Mouse (Mus musculus): ENCODE data around the gene Gm14322. TPM values are rescaled to one million over a fixed set of nuclear protein-coding genes. Genes with fewer than 3 reads are reported as not detected.
"Not testable (repeated sequence)": the region's sequence is repeated elsewhere in the genome, so short reads cannot be mapped to it uniquely, and the experiment has no call there.

The Gm14322 gene
- 10 to 100 TPM; 13.4 to 14.2 TPM for total RNA-seq (2021)

DNA sequence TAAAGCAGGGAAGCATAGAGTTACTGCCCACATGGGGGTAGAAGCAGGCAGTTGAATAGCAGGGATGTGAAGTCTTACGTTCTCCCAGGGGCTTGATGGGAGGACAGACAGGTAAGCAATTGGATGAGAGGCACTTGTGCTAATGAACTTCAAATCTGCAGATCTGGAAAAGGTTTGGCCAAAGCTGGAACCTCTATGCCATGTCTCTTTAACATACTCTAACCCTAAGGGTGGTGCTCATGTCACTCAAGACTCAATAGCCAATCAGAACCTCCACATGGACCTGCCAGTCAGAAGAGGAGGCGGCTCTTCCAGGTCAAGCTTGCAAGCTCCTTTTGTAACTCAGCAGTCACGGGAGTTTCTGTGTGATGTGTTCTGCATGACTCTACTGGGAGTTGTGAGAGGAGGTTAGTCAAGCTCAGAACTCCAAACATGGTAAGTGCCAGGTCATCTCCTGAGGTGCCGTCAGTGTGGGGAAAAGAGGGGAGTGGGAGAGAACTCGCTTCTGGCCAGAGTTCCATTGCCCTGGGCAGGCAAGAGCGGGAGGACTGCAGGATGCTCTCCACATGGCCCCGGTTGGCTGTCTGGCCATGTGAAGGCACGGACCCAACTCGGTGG, at the start of gene Gm14322:
Gene Gm14322 (plus strand): TSS at position 348 of the 618 bp plus-strand sequence.
- peak; percentile 71 for DNase-seq
- intact Hi-C loops (cut with DNase I) = not testable (repeated sequence)

- DNase-seq; intact Hi-C loops (cut with DNase I): not testable (repeated sequence)
These were observed 17.6 kb upstream of the Gm14322 start for GRCm38 (mm10) chr2:177741487-177741886.

DNA sequence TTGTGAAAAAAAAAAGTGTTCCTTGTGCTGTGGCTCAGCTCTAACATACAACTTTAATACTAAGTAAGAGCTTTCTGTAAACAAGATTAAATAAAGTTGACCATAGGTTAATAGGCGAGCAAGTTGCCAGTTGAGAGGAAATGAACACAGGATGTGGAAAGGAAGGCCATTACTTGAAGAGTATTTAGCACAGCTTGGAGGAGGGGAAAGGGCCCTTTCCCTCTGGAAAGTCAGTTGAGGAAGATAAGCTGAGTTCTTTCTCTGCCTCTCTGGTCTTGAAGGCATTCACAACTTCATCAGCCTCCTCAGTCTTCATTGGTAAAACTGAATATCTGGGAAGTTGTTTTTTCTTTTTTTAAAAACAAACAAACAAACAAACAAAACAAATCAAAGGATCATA, 28.3 kb downstream of the Gm14322 start:
- DNase-seq; intact Hi-C loops (cut with DNase I): not testable (repeated sequence)

DNA sequence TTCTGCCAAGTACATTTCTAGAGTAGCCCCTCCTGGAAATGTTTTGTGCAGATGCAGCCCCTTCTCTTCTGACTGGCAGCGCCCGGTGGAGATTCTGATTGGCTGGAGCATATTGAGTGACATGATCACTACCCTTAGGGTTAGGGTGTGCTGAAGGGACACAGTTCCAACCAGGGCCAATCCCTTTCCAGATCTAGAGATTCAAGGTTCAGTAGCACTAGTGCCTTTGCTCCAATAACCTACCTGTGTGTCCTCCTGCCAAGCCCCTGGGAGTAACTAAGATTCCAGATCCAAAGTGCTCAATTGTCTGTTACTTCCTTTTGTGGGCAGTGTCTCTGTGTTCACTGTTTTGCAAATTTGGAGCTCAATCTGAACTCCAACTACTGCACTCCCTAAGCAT, 47.1 kb downstream of the Gm14322 start:
- DNase-seq; intact Hi-C loops (cut with DNase I): not testable (repeated sequence)

Other genes starting within 250 kb of the Gm14322 start
- not detected for gene Gm14406, start 181.1 kb upstream of the Gm14322 start, total RNA-seq (2021)
- gene Gm14325, start 81.0 kb downstream of the Gm14322 start, total RNA-seq (2021) = 10 to 100 TPM; 62.2 to 66.7 TPM
- 10 to 100 TPM in 1 of 2 experiments, 1 to 10 TPM in 1; 8.4 to 16.5 TPM for gene Gm14327, start 137.8 kb downstream of the Gm14322 start, total RNA-seq (2021)
- gene Zfp972, start 166.3 kb downstream of the Gm14322 start, total RNA-seq (2021) = under 1 TPM in 1 of 2 experiments, not detected in 1; 0.87 TPM
- gene Gm14326, start 198.0 kb downstream of the Gm14322 start, total RNA-seq (2021) = 10 to 100 TPM; 31.7 to 35.0 TPM